Mouse (Mus musculus): ENCODE measurements at regions not wholly inside any gene's neighbourhood (a gene's known extent, or its start where the extent isn't known, plus 50 kb on each side); places are given as distances from the start of the nearest gene placed in this dataset.

- TF ChIP-seq CTCF (IDR thresholded peaks at IDR 0.05; ENCODE audit: control insufficient read depth, insufficient read depth, low read length) (no peak), POLR2A (IDR thresholded peaks at IDR 0.05; ENCODE audit: borderline replicate concordance, control insufficient read depth, low read depth, low read length) (no peak)
Observed at GRCm38 (mm10) chr16:58276281-58276680, 132.0 kb upstream of the Dcbld2 start.
